Mouse (Mus musculus) kidney, postnatal 0 days (tissue): ENCODE results near the gene Abi1. TPM values are rescaled to one million over a fixed set of nuclear protein-coding genes. Genes with fewer than 3 reads are reported as not detected.
"Not testable (repeated sequence)": the region's sequence is repeated elsewhere in the genome, so short reads cannot be mapped to it uniquely, and the experiment has no call there.

Experiments
- ATAC-seq: fragments of 200-750 bp; cut with Nextera tagmentation; replicated peaks from 2 replicates; pipeline ENCODE4 v1.8.0; 2017; ENCODE audit warnings: low read depth, moderate number of reproducible peaks, moderate TSS enrichment, moderate library complexity; ENCODE audit not compliant: low FRiP score
- DNase-seq: peaks from one replicate; pipeline ENCODE4 v3.0.0-alpha.2; 2016; ENCODE audit warnings: low spot score
- H3K27ac ChIP-seq: fragments of 300-500 bp; sonication (generic); 2 replicates; pipeline ENCODE4 v1.5.1; 2014; ENCODE audit warnings: mild to moderate bottlenecking
- H3K27me3 ChIP-seq: fragments of 300-500 bp; sonication (generic); 2 replicates; pipeline ENCODE4 v1.6.1; 2014; ENCODE audit warnings: low read length, mixed read lengths; ENCODE audit not compliant: insufficient read depth
- H3K36me3 ChIP-seq: fragments of 300-500 bp; sonication (generic); 2 replicates; pipeline ENCODE4 v1.6.1; 2014; ENCODE audit warnings: low read length, mixed read lengths; ENCODE audit not compliant: insufficient read depth
- H3K4me1 ChIP-seq: fragments of 300-500 bp; sonication (generic); replicated peaks from 2 replicates; pipeline ENCODE4 v1.6.1; 2014; ENCODE audit warnings: antibody characterized with exemption, low read length, mixed read lengths; ENCODE audit not compliant: insufficient read depth
- H3K4me2 ChIP-seq: fragments of 300-500 bp; sonication (generic); 2 replicates; pipeline ENCODE4 v1.6.1; 2014; ENCODE audit warnings: mild to moderate bottlenecking, low read length, moderate library complexity, mixed read lengths
- H3K4me3 ChIP-seq: fragments of 300-500 bp; sonication (generic); replicated peaks from 2 replicates; pipeline ENCODE4 v1.5.1; 2014; ENCODE audit warnings: low read depth, low read length
- H3K9ac ChIP-seq: fragments of 300-500 bp; sonication (generic); 2 replicates; pipeline ENCODE4 v1.6.1; 2014; ENCODE audit warnings: low read depth, low read length
- H3K9me3 ChIP-seq: fragments of 300-500 bp; sonication (generic); replicated peaks from 2 replicates; pipeline ENCODE4 v1.6.1; 2016; ENCODE audit warnings: low read length, inconsistent platforms, mixed read lengths
- CTCF ChIP-seq: IDR thresholded peaks from 2 replicates; pipeline ENCODE4 v1.5.1; 2016; ENCODE audit warnings: antibody characterized with exemption, low read depth, mild to moderate bottlenecking, moderate library complexity
- WGBS: fragments of 180-500 bp; shearing (Covaris S2); extraction: QIAGEN DNeasy Blood & Tissue Kit; methylation state at CpG from one replicate; pipeline ENCODE4 v1.1.7; 2014; 5-methylcytosine and 5-hydroxymethylcytosine counted together
- polyA plus RNA-seq: library from polyadenylated mRNA; unstranded; fragments of >200 nt; fragmentation: Nextera tagmentation; extraction: Ambion mirVana; gene quantifications from 2 replicates; pipeline ENCODE4 v1.2.1, GENCODE M21; 2015

The Abi1 gene
- polyA plus RNA-seq, 1 experiment from 2014 or later = 41.0 TPM

GRCm38 (mm10) chr2:23021721-23022120 lies 18.3 kb downstream of the Abi1 start:
- no peaks in the 10 kb centered on the region; the same call in 1 of the 2 replicates for H3K4me1 ChIP-seq
- WGBS = 24% methylated on average over 4 of the region's 4 CpGs
- no peak overlapping the region for H3K4me3 ChIP-seq
- no peak overlapping the region for H3K4me2 ChIP-seq
- no peaks in the 10 kb centered on the region for H3K9me3 ChIP-seq
- H3K27ac ChIP-seq = no peak overlapping the region
- no peak for DNase-seq
- no peaks in the 10 kb centered on the region for H3K27me3 ChIP-seq
- ATAC-seq = no peak
- H3K9ac ChIP-seq = no peak overlapping the region
- no peaks in the 10 kb centered on the region for H3K36me3 ChIP-seq
- TF ChIP-seq CTCF = no peak

GRCm38 (mm10) chr2:23021320-23021719 lies 18.7 kb downstream of the Abi1 start:
- no peak for DNase-seq
- no peak for ATAC-seq
- Histone ChIP-seq H3K36me3 (no peaks in the 10 kb centered on the region), H3K27ac (0 out of 2 replicates have a peak overlapping the region, but pooled peaks have one; percentile 25), H3K9ac (no peak overlapping the region), H3K4me2 (no peak overlapping the region), H3K9me3 (no peaks in the 10 kb centered on the region), H3K4me3 (no peak overlapping the region), H3K27me3 (no peaks in the 10 kb centered on the region), H3K4me1 (no peaks in the 10 kb centered on the region; the same call in 1 of the 2 replicates)
- TF ChIP-seq CTCF = no peak
- 83% methylated on average over 4 of the region's 4 CpGs for WGBS

GRCm38 (mm10) chr2:23019170-23019569 lies 20.9 kb downstream of the Abi1 start:
- H3K4me2 ChIP-seq = no peak overlapping the region
- H3K4me1 ChIP-seq = no peaks in the 10 kb centered on the region; the same call in 1 of the 2 replicates
- no peak overlapping the region for H3K9ac ChIP-seq
- no peak for TF ChIP-seq CTCF
- no peak overlapping the region for H3K4me3 ChIP-seq
- ATAC-seq (no peak), DNase-seq (no peak)
- H3K27me3 ChIP-seq = no peaks in the 10 kb centered on the region
- no peaks in the 10 kb centered on the region for H3K9me3 ChIP-seq
- WGBS = 92% methylated on average over 2 of the region's 2 CpGs
- no peak overlapping the region for H3K27ac ChIP-seq
- H3K36me3 ChIP-seq = no peaks in the 10 kb centered on the region

- TF ChIP-seq CTCF = no peak
- no peak overlapping the region for H3K9ac ChIP-seq
Observed at GRCm38 (mm10) chr2:23016121-23016520, 23.9 kb downstream of the Abi1 start.

GRCm38 (mm10) chr2:23015335-23015734 lies 24.7 kb downstream of the Abi1 start:
- Histone ChIP-seq H3K4me2 (0 out of 2 replicates have a peak overlapping the region, but pooled peaks have one; percentile 16), H3K9me3 (no peaks in the 10 kb centered on the region), H3K9ac (no peak overlapping the region), H3K27me3 (no peaks in the 10 kb centered on the region), H3K4me1 (no peaks in the 10 kb centered on the region), H3K36me3 (no peaks in the 10 kb centered on the region), H3K27ac (no peak overlapping the region), H3K4me3 (no peak overlapping the region)
- no peak for TF ChIP-seq CTCF
- DNase-seq (no peak), ATAC-seq (peak; percentile 29; the same call in 1 of the 2 replicates)
- 34% methylated on average over 18 of the region's 18 CpGs for WGBS

More at GRCm38 (mm10) chr2:23016121-23016520, 23.9 kb downstream of the Abi1 start:
- Histone ChIP-seq H3K27me3 (no peaks in the 10 kb centered on the region), H3K4me3 (no peak overlapping the region), H3K36me3 (no peaks in the 10 kb centered on the region), H3K4me2 (no peak overlapping the region), H3K9me3 (no peaks in the 10 kb centered on the region), H3K4me1 (no peaks in the 10 kb centered on the region), H3K27ac (no peak overlapping the region)
- ATAC-seq (no peak), DNase-seq (peak; percentile 34)
- 75% methylated on average over 3 of the region's 3 CpGs for WGBS

- not testable (repeated sequence) for H3K27me3 ChIP-seq, ATAC-seq, H3K9me3 ChIP-seq, H3K9ac ChIP-seq, H3K27ac ChIP-seq, H3K36me3 ChIP-seq, DNase-seq, H3K4me3 ChIP-seq, H3K4me1 ChIP-seq
- 0 out of 2 replicates have a peak overlapping the region, but pooled peaks have one; percentile 16 for H3K4me2 ChIP-seq
- 47% methylated on average over 2 of the region's 3 CpGs for WGBS
Observed at GRCm38 (mm10) chr2:23014935-23015334, 25.1 kb downstream of the Abi1 start.

- no peak overlapping the region for H3K27ac ChIP-seq
- no peaks in the 10 kb centered on the region for H3K9me3 ChIP-seq
- no peak overlapping the region for H3K9ac ChIP-seq
- H3K4me1 ChIP-seq = 0 out of 2 replicates have a peak, but pooled peaks cover 4% of the 10 kb centered on the region
- no peak overlapping the region for H3K4me3 ChIP-seq
- H3K27me3 ChIP-seq = no peaks in the 10 kb centered on the region
- no peak for TF ChIP-seq CTCF
- no peaks in the 10 kb centered on the region for H3K36me3 ChIP-seq
- ATAC-seq = no peak
- no peak overlapping the region for H3K4me2 ChIP-seq
- no peak for DNase-seq
- 84% methylated on average over 1 of the region's 1 CpGs for WGBS
Observed at GRCm38 (mm10) chr2:23008256-23008655, 31.8 kb downstream of the Abi1 start.
